Mouse (Mus musculus): Measurements from ENCODE around the gene Hacd2. TPM values are rescaled to one million over a fixed set of nuclear protein-coding genes. Genes with fewer than 3 reads are reported as not detected.

The Hacd2 gene
- polyA plus RNA-seq, 1 experiment from 2014 or later = 132 TPM

DNA sequence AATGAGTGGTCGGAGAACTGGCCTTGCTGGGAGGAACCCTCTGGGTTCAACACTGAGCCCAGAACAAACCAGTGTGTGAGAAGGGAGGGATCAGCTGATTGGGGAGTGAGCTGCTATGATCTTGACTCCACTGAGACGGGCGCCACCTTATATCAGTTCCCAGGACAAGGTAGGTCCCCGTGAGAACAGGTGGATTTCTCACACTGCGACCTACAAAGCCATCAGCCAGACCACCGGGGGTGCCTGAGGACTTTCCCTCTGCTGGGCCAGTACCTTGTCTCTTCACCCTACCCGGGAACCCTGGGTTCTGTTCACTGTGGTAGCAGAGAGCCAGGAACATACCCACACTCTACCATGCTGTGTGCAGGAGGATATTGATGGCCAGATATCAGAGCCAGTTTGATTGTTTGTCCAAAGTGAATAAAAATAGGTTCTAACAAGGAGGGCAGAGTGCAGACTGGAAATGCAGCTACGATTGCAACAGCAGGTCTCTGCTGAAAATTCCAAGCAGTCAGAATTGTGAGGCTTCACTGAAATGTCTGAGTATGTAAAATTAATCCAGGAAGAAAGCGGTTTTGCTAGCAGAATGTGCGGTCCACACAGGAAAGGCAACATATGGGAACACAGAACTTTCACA is 28.4 kb upstream of the Hacd2 start:
- Histone ChIP-seq H3K9me3 (no peaks in the 10 kb centered on the region), H3K9ac (no peak overlapping the region), H3K36me3 (no peaks in the 10 kb centered on the region), H3K4me1 (peaks cover 17% of the 10 kb centered on the region), H3K4me2 (no peak overlapping the region), H3K27ac (no peak overlapping the region), H3K4me3 (no peak overlapping the region), H3K27me3 (0 out of 2 replicates have a peak, but pooled peaks cover under 1% of the 10 kb centered on the region)
- WGBS = 85% methylated on average over 10 of the region's 10 CpGs
- ATAC-seq (ENCODE audit: insufficient number of reproducible peaks, low FRiP score, low TSS enrichment, low read depth) = no peak

DNA sequence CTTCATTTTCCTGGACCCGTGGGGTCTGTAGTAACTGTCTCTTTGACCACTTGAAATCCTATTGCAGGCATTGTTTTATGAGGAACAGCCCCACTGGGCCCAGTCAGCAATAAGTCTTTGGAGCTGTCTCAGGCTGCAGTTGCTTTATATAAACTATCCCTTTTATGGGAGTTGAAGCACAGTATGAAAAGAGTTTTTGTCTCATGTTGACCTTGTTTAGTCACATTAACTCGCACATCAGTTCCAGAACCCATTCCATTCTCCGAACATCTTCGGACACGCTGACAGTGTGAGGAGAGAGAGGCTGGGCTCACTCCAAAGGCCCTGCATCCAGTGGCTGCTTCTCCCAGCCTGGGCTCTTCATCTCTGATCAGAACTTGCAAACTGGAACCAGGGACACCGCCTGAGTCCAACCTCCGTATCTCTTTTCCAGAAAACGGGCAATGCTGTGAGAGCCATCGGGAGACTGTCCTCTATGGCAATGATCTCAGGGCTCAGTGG is 27.5 kb upstream of the Hacd2 start:
- WGBS = 70% methylated on average over 9 of the region's 9 CpGs
- no peaks in the 10 kb centered on the region for H3K36me3 ChIP-seq
- H3K4me2 ChIP-seq = no peak overlapping the region
- no peaks in the 10 kb centered on the region for H3K27me3 ChIP-seq
- H3K4me3 ChIP-seq = no peak overlapping the region
- H3K27ac ChIP-seq = 0 out of 2 replicates have a peak overlapping the region, but pooled peaks have one; percentile 22
- H3K9ac ChIP-seq = no peak overlapping the region
- H3K9me3 ChIP-seq = no peaks in the 10 kb centered on the region
- peaks cover 17% of the 10 kb centered on the region for H3K4me1 ChIP-seq
- no peak for ATAC-seq (ENCODE audit: insufficient number of reproducible peaks, low FRiP score, low TSS enrichment, low read depth)

DNA sequence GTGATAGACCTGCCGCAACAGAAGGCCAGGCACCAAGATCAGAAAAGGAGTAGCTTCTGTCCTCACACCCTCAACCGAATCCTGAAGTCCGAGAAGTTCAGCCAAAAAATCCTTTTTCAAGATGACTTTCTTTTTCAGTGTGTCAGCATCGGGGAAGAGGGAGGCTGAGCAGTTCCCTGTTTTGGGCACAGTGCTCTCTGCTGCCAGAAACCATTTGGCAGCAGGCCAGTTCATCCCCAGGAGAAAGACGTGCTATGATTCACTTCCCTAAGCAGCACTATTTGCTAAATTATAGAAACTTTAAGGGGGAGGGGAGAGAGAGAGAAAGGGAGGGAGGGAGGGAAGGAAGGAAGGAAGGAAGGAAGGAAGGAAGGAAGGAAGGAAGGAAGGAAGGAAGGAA is 26.1 kb upstream of the Hacd2 start:
- Histone ChIP-seq H3K4me3 (no peak overlapping the region), H3K9ac (no peak overlapping the region), H3K27me3 (no peaks in the 10 kb centered on the region), H3K4me1 (peaks cover 28% of the 10 kb centered on the region), H3K9me3 (no peaks in the 10 kb centered on the region), H3K36me3 (no peaks in the 10 kb centered on the region), H3K4me2 (no peak overlapping the region), H3K27ac (no peak overlapping the region)
- 28% methylated on average over 5 of the region's 5 CpGs for WGBS
- ATAC-seq (ENCODE audit: insufficient number of reproducible peaks, low FRiP score, low TSS enrichment, low read depth) = no peak

DNA sequence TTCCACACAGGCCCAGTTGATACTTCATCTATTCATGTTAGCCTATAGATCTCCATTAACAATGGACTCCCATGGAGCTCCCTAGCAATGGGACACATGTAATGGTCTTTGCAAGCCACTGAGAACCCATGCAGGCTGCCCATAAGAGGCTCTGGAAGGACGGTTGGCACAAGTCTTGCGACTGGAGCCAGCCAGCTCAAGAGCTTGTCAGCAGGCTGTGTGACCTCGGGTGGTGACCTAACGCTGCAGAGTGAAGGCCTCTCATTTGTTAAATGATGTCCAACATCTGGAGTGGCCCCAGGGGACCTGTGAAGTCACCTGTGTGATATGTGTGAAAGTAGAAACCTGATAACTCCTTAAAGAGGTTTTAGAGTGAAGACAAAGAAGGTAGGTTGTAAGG is 25.2 kb upstream of the Hacd2 start:
- Histone ChIP-seq H3K36me3 (no peaks in the 10 kb centered on the region), H3K4me2 (no peak overlapping the region), H3K9me3 (no peaks in the 10 kb centered on the region), H3K4me1 (peaks cover 29% of the 10 kb centered on the region), H3K27ac (no peak overlapping the region), H3K9ac (no peak overlapping the region), H3K4me3 (no peak overlapping the region), H3K27me3 (no peaks in the 10 kb centered on the region)
- no peak for ATAC-seq (ENCODE audit: insufficient number of reproducible peaks, low FRiP score, low TSS enrichment, low read depth)
- 58% methylated on average over 4 of the region's 4 CpGs for WGBS

DNA sequence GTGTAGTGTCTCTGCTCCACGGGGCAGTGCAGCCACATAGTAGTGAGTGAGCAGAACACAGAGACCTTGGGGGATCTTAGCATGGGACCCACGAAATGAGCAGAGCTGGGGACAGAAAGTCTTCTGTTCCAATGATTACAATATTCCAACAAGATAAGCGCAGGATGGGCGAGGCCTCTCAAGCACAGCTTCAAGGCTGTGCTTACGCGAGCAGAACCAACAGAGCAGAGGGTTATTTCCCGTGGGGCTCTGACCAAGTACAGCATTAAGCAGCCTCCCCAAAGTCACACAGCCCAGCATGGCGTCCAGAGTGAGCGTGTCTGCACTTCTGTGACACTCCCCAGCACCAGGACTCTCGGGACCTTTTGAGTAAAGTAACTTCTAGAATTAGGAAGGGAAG is 24.7 kb upstream of the Hacd2 start:
- H3K4me1 ChIP-seq = peaks cover 29% of the 10 kb centered on the region
- no peaks in the 10 kb centered on the region for H3K36me3 ChIP-seq
- no peak overlapping the region for H3K27ac ChIP-seq
- no peaks in the 10 kb centered on the region for H3K9me3 ChIP-seq
- ATAC-seq (ENCODE audit: insufficient number of reproducible peaks, low FRiP score, low TSS enrichment, low read depth) = no peak
- H3K27me3 ChIP-seq = no peaks in the 10 kb centered on the region
- H3K4me3 ChIP-seq = no peak overlapping the region
- no peak overlapping the region for H3K4me2 ChIP-seq
- H3K9ac ChIP-seq = no peak overlapping the region
- 76% methylated on average over 10 of the region's 10 CpGs for WGBS

DNA sequence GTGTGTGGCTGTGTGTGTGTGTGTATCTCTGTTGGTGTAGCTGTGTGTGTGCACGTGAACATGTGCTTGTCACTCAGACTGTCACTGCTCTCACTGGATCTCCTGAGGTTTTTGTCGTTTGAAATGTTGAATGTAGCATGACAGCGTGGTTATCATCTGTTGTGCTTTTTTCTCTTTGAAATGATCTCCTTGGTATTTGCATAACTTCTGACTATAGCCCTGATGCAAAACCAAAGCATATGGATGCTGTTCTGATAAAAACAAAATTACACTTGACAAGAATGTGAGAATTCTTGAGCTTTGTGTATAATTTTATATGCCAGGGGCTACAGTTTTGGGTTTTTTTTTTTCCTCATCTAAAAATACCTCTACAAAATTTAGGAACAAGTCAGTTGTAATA is 23.2 kb upstream of the Hacd2 start:
- no peak overlapping the region for H3K4me3 ChIP-seq
- 66% methylated on average over 3 of the region's 3 CpGs for WGBS
- H3K9me3 ChIP-seq = no peaks in the 10 kb centered on the region
- no peak overlapping the region for H3K4me2 ChIP-seq
- H3K36me3 ChIP-seq = no peaks in the 10 kb centered on the region
- H3K4me1 ChIP-seq = peaks cover 29% of the 10 kb centered on the region
- no peaks in the 10 kb centered on the region for H3K27me3 ChIP-seq
- no peak for ATAC-seq (ENCODE audit: insufficient number of reproducible peaks, low FRiP score, low TSS enrichment, low read depth)
- H3K27ac ChIP-seq = no peak overlapping the region
- H3K9ac ChIP-seq = no peak overlapping the region

DNA sequence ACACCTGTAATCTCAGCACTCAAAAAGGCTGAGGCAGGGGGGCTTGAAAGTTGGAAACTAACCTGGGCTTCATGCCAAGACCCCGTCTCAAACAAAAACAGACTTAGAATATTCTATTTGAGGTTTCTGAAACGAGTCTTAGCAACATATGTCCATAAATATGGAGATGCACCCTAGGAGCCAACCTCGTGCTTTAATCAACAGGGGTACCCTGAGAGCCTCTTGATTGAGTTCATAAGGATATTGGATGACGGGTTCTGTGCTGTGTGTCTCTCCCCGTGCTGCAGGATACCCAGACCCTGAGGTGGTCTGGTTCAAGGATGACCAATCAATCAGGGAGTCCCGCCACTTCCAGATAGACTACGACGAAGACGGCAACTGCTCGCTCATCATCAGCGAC is 22.2 kb upstream of the Hacd2 start:
- H3K4me3 ChIP-seq = no peak overlapping the region
- H3K9me3 ChIP-seq = no peaks in the 10 kb centered on the region
- WGBS = 39% methylated on average over 11 of the region's 11 CpGs
- peaks cover 23% of the 10 kb centered on the region for H3K4me1 ChIP-seq
- no peak overlapping the region for H3K9ac ChIP-seq
- no peak overlapping the region for H3K4me2 ChIP-seq
- no peak for ATAC-seq (ENCODE audit: insufficient number of reproducible peaks, low FRiP score, low TSS enrichment, low read depth)
- no peaks in the 10 kb centered on the region for H3K27me3 ChIP-seq
- no peaks in the 10 kb centered on the region for H3K36me3 ChIP-seq
- H3K27ac ChIP-seq = no peak overlapping the region

DNA sequence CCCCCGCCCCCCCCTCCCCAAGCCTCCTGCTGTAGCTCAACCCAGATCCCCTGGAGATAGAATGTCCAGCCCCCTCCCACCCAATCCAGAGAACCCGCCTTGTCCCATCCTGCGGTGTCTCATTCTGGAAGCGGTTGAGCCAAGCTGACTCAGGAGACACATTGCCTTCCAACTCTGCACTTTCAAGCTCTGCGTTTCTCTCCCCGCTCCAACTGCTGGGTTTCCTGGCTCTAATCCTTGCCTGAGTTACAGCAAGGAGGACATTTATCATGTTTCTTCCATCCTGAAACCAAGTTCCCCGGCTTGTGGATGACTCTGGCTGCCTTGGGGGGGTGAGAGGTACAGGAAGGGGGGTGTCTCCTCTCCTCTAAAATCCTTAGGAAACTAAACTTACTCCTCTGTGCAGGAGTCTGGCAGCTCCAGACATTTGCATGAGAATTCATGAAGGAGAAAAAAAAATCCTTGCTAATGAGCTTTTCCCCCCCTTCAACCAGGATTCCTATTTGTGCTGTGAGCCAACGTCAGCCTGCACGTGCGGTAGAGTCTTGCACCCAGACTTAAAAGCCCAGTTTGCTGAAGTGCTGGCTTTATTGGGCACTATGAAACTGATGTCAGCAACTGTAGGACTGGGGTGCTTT is 21.2 kb upstream of the Hacd2 start:
- peak overlapping the region; percentile 39 for H3K4me2 ChIP-seq
- no peak for ATAC-seq (ENCODE audit: insufficient number of reproducible peaks, low FRiP score, low TSS enrichment, low read depth)
- H3K4me1 ChIP-seq = peaks cover 16% of the 10 kb centered on the region
- no peak overlapping the region for H3K9ac ChIP-seq
- 3% methylated on average over 10 of the region's 10 CpGs for WGBS
- H3K27ac ChIP-seq = peak overlapping the region; percentile 47; the same call in 1 of the 2 replicates
- peak overlapping the region; percentile 15; the same call in 1 of the 2 replicates for H3K4me3 ChIP-seq
- H3K36me3 ChIP-seq = no peaks in the 10 kb centered on the region
- H3K27me3 ChIP-seq = no peaks in the 10 kb centered on the region
- no peaks in the 10 kb centered on the region for H3K9me3 ChIP-seq

DNA sequence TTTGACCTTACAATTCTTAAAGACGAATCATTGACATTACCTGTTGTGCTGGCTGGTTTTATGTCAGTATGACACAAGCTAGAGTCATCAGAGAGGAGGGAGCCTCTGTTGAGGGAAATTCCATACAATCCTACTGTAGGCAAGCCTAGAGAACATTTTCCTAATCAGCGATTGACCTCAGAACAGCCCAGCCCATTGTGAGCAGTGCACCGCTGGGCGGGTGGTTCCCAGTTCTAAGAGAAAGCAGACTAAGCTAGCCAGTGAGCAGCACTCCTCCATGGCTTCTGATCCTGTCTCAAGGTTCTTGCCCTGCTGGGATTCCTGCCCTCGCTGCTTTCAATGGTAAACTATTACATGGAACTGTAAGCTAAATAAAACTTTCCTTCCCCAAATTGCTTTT is 17.9 kb upstream of the Hacd2 start:
- H3K36me3 ChIP-seq = no peaks in the 10 kb centered on the region

DNA sequence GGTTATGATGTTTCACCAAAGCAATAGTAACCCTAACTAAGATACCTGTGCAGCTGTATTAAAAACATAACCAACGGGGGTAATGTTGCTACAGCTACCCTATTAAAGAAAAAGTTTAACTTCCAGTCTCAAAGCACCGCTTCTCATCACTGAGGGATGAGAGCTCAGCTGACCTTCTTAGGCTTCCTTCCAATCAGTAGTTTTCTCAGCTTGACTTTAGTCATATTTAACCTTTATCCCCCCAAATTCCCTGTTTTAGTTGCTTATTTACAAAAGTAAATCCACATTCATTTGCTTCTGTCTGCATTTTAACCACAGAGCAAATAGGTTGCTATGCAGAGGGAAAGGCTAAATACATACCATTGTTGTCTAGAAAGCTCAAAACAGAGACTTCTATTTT is 17.5 kb upstream of the Hacd2 start:
- Histone ChIP-seq H3K27ac (no peak overlapping the region), H3K9me3 (no peaks in the 10 kb centered on the region), H3K27me3 (no peaks in the 10 kb centered on the region), H3K36me3 (no peaks in the 10 kb centered on the region), H3K9ac (no peak overlapping the region), H3K4me3 (no peak overlapping the region), H3K4me1 (peaks cover 14% of the 10 kb centered on the region), H3K4me2 (no peak overlapping the region)
- 80% methylated on average over 2 of the region's 2 CpGs for WGBS
- ATAC-seq (ENCODE audit: insufficient number of reproducible peaks, low FRiP score, low TSS enrichment, low read depth) = no peak

More for the DNA sequence above, 17.9 kb upstream of the Hacd2 start:
- 80% methylated on average over 5 of the region's 5 CpGs for WGBS
- Histone ChIP-seq H3K9ac (no peak overlapping the region), H3K27me3 (no peaks in the 10 kb centered on the region), H3K4me2 (no peak overlapping the region), H3K27ac (no peak overlapping the region), H3K4me1 (peaks cover 14% of the 10 kb centered on the region), H3K9me3 (no peaks in the 10 kb centered on the region), H3K4me3 (no peak overlapping the region)
- ATAC-seq (ENCODE audit: insufficient number of reproducible peaks, low FRiP score, low TSS enrichment, low read depth) = no peak

DNA sequence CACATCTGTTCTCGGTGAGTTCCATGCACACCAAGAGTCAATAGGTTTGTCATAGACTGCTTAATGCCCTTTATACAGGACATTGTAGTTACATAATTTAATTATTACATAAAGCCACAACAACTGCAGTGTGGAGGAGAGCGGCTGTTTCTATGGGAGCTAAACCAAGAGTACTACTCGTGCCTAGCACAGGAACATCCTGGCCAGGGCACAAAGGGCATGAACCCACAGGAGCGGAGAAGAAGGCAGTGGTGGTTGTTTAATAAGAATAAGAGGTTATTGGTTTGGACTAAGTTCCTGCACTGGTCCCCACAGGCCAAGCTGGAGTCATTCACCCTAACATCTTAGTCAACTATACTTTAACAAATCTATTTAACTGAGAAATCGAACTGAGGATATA is 16.0 kb upstream of the Hacd2 start:
- no peak for ATAC-seq (ENCODE audit: insufficient number of reproducible peaks, low FRiP score, low TSS enrichment, low read depth)
- H3K27ac ChIP-seq = no peak overlapping the region
- 75% methylated on average over 5 of the region's 5 CpGs for WGBS

DNA sequence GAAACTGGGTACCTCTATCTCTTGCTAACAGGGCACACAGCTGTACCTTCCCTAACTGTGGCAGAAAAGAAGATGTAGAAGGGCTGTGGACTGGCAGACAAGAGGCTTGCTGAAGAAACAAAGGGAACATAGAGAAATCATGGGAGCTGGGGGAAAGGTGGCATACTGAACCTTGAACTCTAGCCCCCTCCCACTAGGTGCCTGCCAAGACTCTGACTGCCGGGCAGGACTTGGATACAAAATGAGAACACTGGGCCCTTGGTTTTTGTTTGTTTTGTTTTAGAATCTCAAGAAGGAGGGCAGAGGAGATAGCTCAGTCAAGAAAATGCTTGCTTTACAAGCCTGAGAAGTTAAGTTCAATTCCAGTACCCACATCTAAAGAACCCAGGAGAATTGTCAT is 14.9 kb upstream of the Hacd2 start:
- ATAC-seq (ENCODE audit: insufficient number of reproducible peaks, low FRiP score, low TSS enrichment, low read depth) = no peak
- 68% methylated on average over 1 of the region's 1 CpGs for WGBS
- Histone ChIP-seq H3K4me2 (no peak overlapping the region), H3K4me1 (no peaks in the 10 kb centered on the region), H3K9me3 (no peaks in the 10 kb centered on the region), H3K9ac (no peak overlapping the region), H3K27me3 (no peaks in the 10 kb centered on the region), H3K36me3 (no peaks in the 10 kb centered on the region), H3K27ac (no peak overlapping the region), H3K4me3 (no peak overlapping the region)

More for the DNA sequence above, 16.0 kb upstream of the Hacd2 start:
- Histone ChIP-seq H3K9me3 (no peaks in the 10 kb centered on the region), H3K9ac (no peak overlapping the region), H3K36me3 (no peaks in the 10 kb centered on the region), H3K27me3 (no peaks in the 10 kb centered on the region), H3K4me1 (peaks cover 3% of the 10 kb centered on the region), H3K4me2 (no peak overlapping the region), H3K4me3 (no peak overlapping the region)

All from limb, embryonic 15.5 days (tissue).